Mouse (Mus musculus) lung, adult 2 months (tissue): Measurements from ENCODE around the gene Cd81.

Experiments
- CTCF ChIP-seq: fragments of 200-500 bp; IDR thresholded peaks from 2 replicates; pipeline ENCODE4 v1.5.1; 2011; ENCODE audit warnings: mild to moderate bottlenecking, low read length, control low read depth; ENCODE audit not compliant: insufficient read depth
- POLR2A ChIP-seq: fragments of 200-500 bp; IDR thresholded peaks from 2 replicates; pipeline ENCODE4 v1.6.1; 2011; ENCODE audit warnings: low read depth, mild to moderate bottlenecking, control low read depth, low read length, borderline replicate concordance; ENCODE audit errors: extremely low read depth

GRCm38 (mm10) chr7:143033581-143033980, 19.0 kb upstream of the Cd81 start:
- no peak for TF ChIP-seq CTCF
- TF ChIP-seq POLR2A, result no peak
